Mouse (Mus musculus) CH12.LX (cell line): ENCODE results near the gene Kif1c. TPM values are rescaled to one million over a fixed set of nuclear protein-coding genes. Genes with fewer than 3 reads are reported as not detected.

Experiments
- DNase-seq: peaks from one replicate; pipeline ENCODE4 v3.0.0-alpha.2; 2013; ENCODE audit errors: extremely low read depth
- H3K27ac ChIP-seq: 2 replicates; pipeline ENCODE4 v1.5.1; 2012; ENCODE audit warnings: low read depth, mild to moderate bottlenecking, control low read depth, moderate library complexity; ENCODE audit not compliant: insufficient read depth
- H3K27me3 ChIP-seq: replicated peaks from 2 replicates; pipeline ENCODE3; 2012; ENCODE audit warnings: inconsistent platforms
- H3K36me3 ChIP-seq, 2 experiments: replicated peaks in 1 of 2; 2 replicates each; pipeline versions ENCODE3 to v1.6.1; 2012; ENCODE audit warnings: inconsistent platforms in 1 of 2, low read length in 1 of 2, mild to moderate bottlenecking in 1 of 2, mixed read lengths in 1 of 2, moderate library complexity in 1 of 2; ENCODE audit not compliant: control insufficient read depth in 1 of 2, insufficient read depth in 1 of 2
- H3K4me1 ChIP-seq, 2 experiments: 2 replicates each; pipeline ENCODE4 v1.6.1; 2012; ENCODE audit warnings: inconsistent platforms in 1 of 2, moderate library complexity in 1 of 2; ENCODE audit not compliant: insufficient read depth in 2 of 2, control insufficient read depth in 1 of 2
- H3K4me2 ChIP-seq: 2 replicates; pipeline ENCODE4 v1.6.1; 2012; ENCODE audit warnings: low read depth, mild to moderate bottlenecking, control low read depth; ENCODE audit not compliant: poor library complexity, insufficient read depth, severe bottlenecking
- H3K4me3 ChIP-seq, 3 experiments: fragments of 150-350 bp in 1 of 3; sonication (generic) in 1 of 3; replicated peaks in 1 of 3; 2 replicates each; pipeline versions ENCODE3 to v1.5.1; 2011 to 2012; ENCODE audit warnings: low read depth in 2 of 3, low read length in 2 of 3, mild to moderate bottlenecking in 2 of 3, moderate library complexity in 2 of 3, control low read depth in 1 of 3, improper control_type of control experiment in 1 of 3, inconsistent platforms in 1 of 3, mixed read lengths in 1 of 3; ENCODE audit not compliant: poor library complexity in 1 of 3
- H3K79me2 ChIP-seq: replicated peaks from 2 replicates; pipeline ENCODE4 v1.6.1; 2012; ENCODE audit warnings: mild to moderate bottlenecking, moderate library complexity; ENCODE audit not compliant: control insufficient read depth, poor library complexity, insufficient read depth, severe bottlenecking; ENCODE audit errors: extremely low read depth
- H3K9ac ChIP-seq: 2 replicates; pipeline ENCODE4 v1.6.1; 2012; ENCODE audit warnings: low read depth, mild to moderate bottlenecking, control low read depth, moderate library complexity; ENCODE audit not compliant: insufficient read depth
- H3K9me3 ChIP-seq: replicated peaks from 2 replicates; pipeline ENCODE3; 2012; ENCODE audit warnings: low read length, inconsistent platforms, mixed read lengths
- BHLHE40 ChIP-seq: IDR thresholded peaks from 2 replicates; pipeline ENCODE4 v1.6.1; 2011; ENCODE audit warnings: mild to moderate bottlenecking, low read depth, low read length, improper control_type of control experiment
- CHD1 ChIP-seq: IDR thresholded peaks from 2 replicates; pipeline ENCODE4 v1.6.1; 2012; ENCODE audit warnings: low read depth, low read length, improper control_type of control experiment, inconsistent platforms
- CHD2 ChIP-seq: IDR thresholded peaks from 2 replicates; pipeline ENCODE4 v1.6.1; 2011; ENCODE audit warnings: low read length, improper control_type of control experiment
- CTCF ChIP-seq, 2 experiments: IDR thresholded peaks in 1 of 2; conservative IDR thresholded peaks in 1 of 2; 2 replicates each; pipeline ENCODE4 v1.5.1; 2011 to 2012; ENCODE audit warnings: low read depth in 2 of 2, low read length in 2 of 2, improper control_type of control experiment in 1 of 2, inconsistent platforms in 1 of 2, mild to moderate bottlenecking in 1 of 2, moderate library complexity in 1 of 2
- E2F4 ChIP-seq: IDR thresholded peaks from 2 replicates; pipeline ENCODE4 v1.6.1; 2011; ENCODE audit warnings: low read depth, low read length, improper control_type of control experiment; ENCODE audit not compliant: insufficient replicate concordance
- ELF1 ChIP-seq: IDR thresholded peaks from 2 replicates; pipeline ENCODE4 v1.6.1; 2014; ENCODE audit warnings: low read depth, mild to moderate bottlenecking, inconsistent platforms, low read length, improper control_type of control experiment
- EP300 ChIP-seq: IDR thresholded peaks from 2 replicates; pipeline ENCODE4 v1.6.1; 2011; ENCODE audit warnings: low read length, improper control_type of control experiment
- ETS1 ChIP-seq: conservative IDR thresholded peaks from 2 replicates; pipeline ENCODE4 v1.6.1; 2012; ENCODE audit warnings: low read depth, mild to moderate bottlenecking, inconsistent platforms, low read length, improper control_type of control experiment, moderate library complexity
- GABPA ChIP-seq: IDR thresholded peaks from 2 replicates; pipeline ENCODE4 v1.6.1; 2012; ENCODE audit warnings: low read depth, low read length, improper control_type of control experiment, inconsistent platforms; ENCODE audit not compliant: insufficient replicate concordance
- HCFC1 ChIP-seq: IDR thresholded peaks from 2 replicates; pipeline ENCODE4 v1.6.1; 2012; ENCODE audit warnings: low read depth, mild to moderate bottlenecking, inconsistent platforms, low read length, improper control_type of control experiment
- JUN ChIP-seq: IDR thresholded peaks from 2 replicates; pipeline ENCODE4 v1.6.1; 2011; ENCODE audit warnings: low read depth, mild to moderate bottlenecking, low read length, improper control_type of control experiment, moderate library complexity; ENCODE audit not compliant: insufficient read depth
- MAX ChIP-seq: IDR thresholded peaks from 2 replicates; pipeline ENCODE4 v1.6.1; 2011; ENCODE audit warnings: low read length, improper control_type of control experiment
- MAZ ChIP-seq: IDR thresholded peaks from 2 replicates; pipeline ENCODE4 v1.6.1; 2012; ENCODE audit warnings: low read depth, mild to moderate bottlenecking, inconsistent platforms, low read length, improper control_type of control experiment, moderate library complexity
- MEF2A ChIP-seq: IDR thresholded peaks from 2 replicates; pipeline ENCODE4 v1.6.1; 2014; ENCODE audit warnings: low read depth, mild to moderate bottlenecking, inconsistent platforms, low read length, improper control_type of control experiment, borderline replicate concordance
- PAX5 ChIP-seq: IDR thresholded peaks from 2 replicates; pipeline ENCODE4 v1.6.1; 2012; ENCODE audit warnings: low read length, inconsistent platforms, mixed read lengths
- POLR2A ChIP-seq: IDR thresholded peaks from 2 replicates; pipeline ENCODE4 v1.6.1; 2011; ENCODE audit warnings: low read depth, mild to moderate bottlenecking, improper control_type of control experiment, low read length
- POLR2AphosphoS2 ChIP-seq: IDR thresholded peaks from 2 replicates; pipeline ENCODE4 v1.6.1; 2011; ENCODE audit warnings: low read depth, low read length, improper control_type of control experiment
- RAD21 ChIP-seq: IDR thresholded peaks from 2 replicates; pipeline ENCODE4 v1.6.1; 2011; ENCODE audit warnings: low read depth, mild to moderate bottlenecking, low read length, improper control_type of control experiment, moderate library complexity
- RCOR1 ChIP-seq: conservative IDR thresholded peaks from 2 replicates; pipeline ENCODE4 v1.6.1; 2012; ENCODE audit warnings: low read depth, mild to moderate bottlenecking, inconsistent platforms, low read length, improper control_type of control experiment
- SMC3 ChIP-seq: IDR thresholded peaks from 2 replicates; pipeline ENCODE4 v1.6.1; 2011; ENCODE audit warnings: low read depth, low read length, improper control_type of control experiment
- TBP ChIP-seq: conservative IDR thresholded peaks from 2 replicates; pipeline ENCODE4 v1.6.1; 2011; ENCODE audit warnings: low read depth, low read length, improper control_type of control experiment
- TCF12 ChIP-seq: IDR thresholded peaks from 2 replicates; pipeline ENCODE4 v1.6.1; 2014; ENCODE audit warnings: low read depth, mild to moderate bottlenecking, inconsistent platforms, low read length, improper control_type of control experiment
- UBTF ChIP-seq: IDR thresholded peaks from 2 replicates; pipeline ENCODE4 v1.6.1; 2012; ENCODE audit warnings: low read depth, mild to moderate bottlenecking, inconsistent platforms, low read length, improper control_type of control experiment, moderate library complexity
- USF1 ChIP-seq: IDR thresholded peaks from 2 replicates; pipeline ENCODE4 v1.6.1; 2014; ENCODE audit warnings: low read depth, mild to moderate bottlenecking, inconsistent platforms, low read length, improper control_type of control experiment
- ZC3H11A ChIP-seq: IDR thresholded peaks from 2 replicates; pipeline ENCODE4 v1.6.1; 2012; ENCODE audit warnings: low read depth, mild to moderate bottlenecking, inconsistent platforms, low read length, improper control_type of control experiment
- ZKSCAN1 ChIP-seq: IDR thresholded peaks from 2 replicates; pipeline ENCODE4 v1.6.1; 2012; ENCODE audit warnings: low read depth, inconsistent platforms, low read length, improper control_type of control experiment, borderline replicate concordance
- ZMIZ1 ChIP-seq: IDR thresholded peaks from 2 replicates; pipeline ENCODE4 v1.6.1; 2012; ENCODE audit warnings: low read depth, mild to moderate bottlenecking, inconsistent platforms, low read length, improper control_type of control experiment
- dilution Hi-C: fragments of 300-500 bp; cut with MboI; formaldehyde crosslinking; loops from 2 replicates; pipeline ENCODE4 v1.14.3; 2020; ENCODE audit warnings: low sequenced_read_pairs; ENCODE audit not compliant: extremely low pct_unique_long_range_greater_than_20kb, extremely low pct_ligation_motif_present
- in situ Hi-C: fragments of 300-500 bp; cut with MboI; formaldehyde crosslinking; loops from 3 replicates; pipeline ENCODE4 v1.14.3; 2019; ENCODE audit warnings: low sequenced_read_pairs, low pct_ligation_motif_present, low pct_unique_long_range_greater_than_20kb, mixed read lengths
- polyA plus RNA-seq: library from polyadenylated mRNA; unstranded; fragments of >175 nt; gene quantifications from 2 replicates; pipeline ENCODE4 v1.2.1, GENCODE M21; 2012; ENCODE audit warnings: low read depth; ENCODE audit not compliant: insufficient read length
- total RNA-seq, 2 experiments: library from RNA; depleted of rRNA; stranded (reverse); fragments of 300-350 nt in 1 of 2; fragments of >200 nt in 1 of 2; gene quantifications; 2 replicates each; pipeline ENCODE4 v1.2.3; 2012 to 2014

Kif1c gene
- total and polyA plus RNA-seq, 3 experiments = 11.0 to 38.0 (median 31.7) TPM

DNA sequence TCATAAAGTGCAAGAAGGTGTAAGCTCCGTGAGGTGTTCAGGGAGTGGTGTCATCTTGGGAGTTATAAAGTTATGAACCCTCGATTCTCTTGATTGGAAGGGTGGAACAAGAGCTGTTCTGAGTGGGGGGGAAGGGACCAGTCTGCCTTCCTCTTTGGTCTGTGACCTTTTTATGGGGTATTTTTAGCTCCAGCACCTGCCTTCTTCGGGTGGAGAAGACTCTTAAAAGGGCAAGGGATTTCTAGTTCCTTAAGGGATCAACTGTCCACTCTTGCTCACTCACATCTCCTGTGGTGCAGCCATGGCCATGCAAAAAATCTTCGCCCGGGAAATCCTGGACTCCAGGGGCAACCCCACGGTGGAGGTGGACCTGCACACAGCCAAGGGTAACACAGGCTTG lies 42.8 kb upstream of the Kif1c start:
- Histone ChIP-seq H3K36me3 (peaks cover 14 to 46% of the 10 kb centered on the region in 2 experiments), H3K4me1 (peaks cover 7 to 26% of the 10 kb centered on the region in 2 experiments), H3K27me3 (no peaks in the 10 kb centered on the region), H3K27ac (no peak overlapping the region), H3K9me3 (no peaks in the 10 kb centered on the region), H3K9ac (no peak overlapping the region), H3K4me3 (no peak overlapping the region)
- dilution Hi-C loops = no loop called here
- in situ Hi-C loops = no loop called here
- DNase-seq = peak; percentile 19
- no peak for TF ChIP-seq TCF12
- no peak for TF ChIP-seq JUN
- no peak for TF ChIP-seq ELF1
- no peak for TF ChIP-seq MAZ
- TF ChIP-seq RCOR1 = no peak
- TF ChIP-seq TBP = no peak
- no peak for TF ChIP-seq ZC3H11A
- no peak for TF ChIP-seq BHLHE40
- no peak for TF ChIP-seq POLR2A
- no peak for TF ChIP-seq RAD21
- no peak for TF ChIP-seq HCFC1
- no peak for TF ChIP-seq UBTF
- TF ChIP-seq E2F4 = no peak
- no peak for TF ChIP-seq EP300
- TF ChIP-seq GABPA = no peak
- no peak for TF ChIP-seq MAX
- no peak for TF ChIP-seq ZMIZ1
- no peak for TF ChIP-seq CTCF (conservative IDR thresholded peaks at IDR 0.05 in 1 of 2, IDR thresholded peaks at IDR 0.05 in 1 of 2; ENCODE audit: low read depth in 2 of 2, low read length in 2 of 2)
- no peak for TF ChIP-seq CHD1
- no peak for TF ChIP-seq USF1
- TF ChIP-seq, all 38 proteins: peak for 0
- Histone ChIP-seq H3K4me2 (no peak overlapping the region), H3K79me2 (peaks cover 18% of the 10 kb centered on the region)

- DNase-seq = no peak
- no peaks in the 10 kb centered on the region for H3K27me3 ChIP-seq
- no peak for TF ChIP-seq MAX
- no peak for TF ChIP-seq E2F4
- TF ChIP-seq POLR2A = no peak
- no peak for TF ChIP-seq UBTF
- no peak for TF ChIP-seq PAX5
- no peak for TF ChIP-seq TCF12
- no peak for TF ChIP-seq RAD21
- TF ChIP-seq SMC3 = no peak
- no peak for TF ChIP-seq MEF2A
- TF ChIP-seq ZMIZ1 = no peak
- no peak for TF ChIP-seq CTCF (conservative IDR thresholded peaks at IDR 0.05 in 1 of 2, IDR thresholded peaks at IDR 0.05 in 1 of 2; ENCODE audit: low read depth in 2 of 2, low read length in 2 of 2)
- no peak for TF ChIP-seq CHD2
- TF ChIP-seq ELF1 = no peak
- TF ChIP-seq EP300 = no peak
- no peak for TF ChIP-seq MAZ
- no peak for TF ChIP-seq POLR2AphosphoS2
- TF ChIP-seq USF1 = no peak
- no peak for TF ChIP-seq ETS1
- no peak for TF ChIP-seq ZKSCAN1
- TF ChIP-seq, all 38 proteins: peak for 0
- Histone ChIP-seq H3K4me3 (no peak overlapping the region), H3K27ac (no peak overlapping the region), H3K9me3 (no peaks in the 10 kb centered on the region), H3K36me3 (peaks cover 14 to 46% of the 10 kb centered on the region in 2 experiments), H3K79me2 (peaks cover 14% of the 10 kb centered on the region), H3K4me1 (peaks cover 7 to 26% of the 10 kb centered on the region in 2 experiments), H3K4me2 (no peak overlapping the region), H3K9ac (no peak overlapping the region)
- in situ Hi-C loops = no loop called here
- dilution Hi-C loops = no loop called here
Observed at GRCm38 (mm10) chr11:70657991-70658390, 42.4 kb upstream of the Kif1c start.
